Mouse (Mus musculus) kidney, postnatal 0 days (tissue): ENCODE measurements around the gene Frat1. TPM values are rescaled to one million over a fixed set of nuclear protein-coding genes. Genes with fewer than 3 reads are reported as not detected.
A peak's percentile ranks its signal among the peaks of the same experiment; 100 is the strongest.

Experiments
- ATAC-seq: fragments of 200-750 bp; cut with Nextera tagmentation; replicated peaks from 2 replicates; pipeline ENCODE4 v1.8.0; 2017; ENCODE audit warnings: low read depth, moderate number of reproducible peaks, moderate TSS enrichment, moderate library complexity; ENCODE audit not compliant: low FRiP score
- DNase-seq: peaks from one replicate; pipeline ENCODE4 v3.0.0-alpha.2; 2016; ENCODE audit warnings: low spot score
- H3K27ac ChIP-seq: fragments of 300-500 bp; sonication (generic); 2 replicates; pipeline ENCODE4 v1.5.1; 2014; ENCODE audit warnings: mild to moderate bottlenecking
- H3K27me3 ChIP-seq: fragments of 300-500 bp; sonication (generic); 2 replicates; pipeline ENCODE4 v1.6.1; 2014; ENCODE audit warnings: low read length, mixed read lengths; ENCODE audit not compliant: insufficient read depth
- H3K36me3 ChIP-seq: fragments of 300-500 bp; sonication (generic); 2 replicates; pipeline ENCODE4 v1.6.1; 2014; ENCODE audit warnings: low read length, mixed read lengths; ENCODE audit not compliant: insufficient read depth
- H3K4me1 ChIP-seq: fragments of 300-500 bp; sonication (generic); replicated peaks from 2 replicates; pipeline ENCODE4 v1.6.1; 2014; ENCODE audit warnings: antibody characterized with exemption, low read length, mixed read lengths; ENCODE audit not compliant: insufficient read depth
- H3K4me2 ChIP-seq: fragments of 300-500 bp; sonication (generic); 2 replicates; pipeline ENCODE4 v1.6.1; 2014; ENCODE audit warnings: mild to moderate bottlenecking, low read length, moderate library complexity, mixed read lengths
- H3K4me3 ChIP-seq: fragments of 300-500 bp; sonication (generic); replicated peaks from 2 replicates; pipeline ENCODE4 v1.5.1; 2014; ENCODE audit warnings: low read depth, low read length
- H3K9ac ChIP-seq: fragments of 300-500 bp; sonication (generic); 2 replicates; pipeline ENCODE4 v1.6.1; 2014; ENCODE audit warnings: low read depth, low read length
- H3K9me3 ChIP-seq: fragments of 300-500 bp; sonication (generic); replicated peaks from 2 replicates; pipeline ENCODE4 v1.6.1; 2016; ENCODE audit warnings: low read length, inconsistent platforms, mixed read lengths
- CTCF ChIP-seq: IDR thresholded peaks from 2 replicates; pipeline ENCODE4 v1.5.1; 2016; ENCODE audit warnings: antibody characterized with exemption, low read depth, mild to moderate bottlenecking, moderate library complexity
- WGBS: fragments of 180-500 bp; shearing (Covaris S2); extraction: QIAGEN DNeasy Blood & Tissue Kit; methylation state at CpG from one replicate; pipeline ENCODE4 v1.1.7; 2014; 5-methylcytosine and 5-hydroxymethylcytosine counted together
- polyA plus RNA-seq: library from polyadenylated mRNA; unstranded; fragments of >200 nt; fragmentation: Nextera tagmentation; extraction: Ambion mirVana; gene quantifications from 2 replicates; pipeline ENCODE4 v1.2.1, GENCODE M21; 2015

The Frat1 gene
- polyA plus RNA-seq, 1 experiment from 2014 or later = 11.1 TPM

DNA sequence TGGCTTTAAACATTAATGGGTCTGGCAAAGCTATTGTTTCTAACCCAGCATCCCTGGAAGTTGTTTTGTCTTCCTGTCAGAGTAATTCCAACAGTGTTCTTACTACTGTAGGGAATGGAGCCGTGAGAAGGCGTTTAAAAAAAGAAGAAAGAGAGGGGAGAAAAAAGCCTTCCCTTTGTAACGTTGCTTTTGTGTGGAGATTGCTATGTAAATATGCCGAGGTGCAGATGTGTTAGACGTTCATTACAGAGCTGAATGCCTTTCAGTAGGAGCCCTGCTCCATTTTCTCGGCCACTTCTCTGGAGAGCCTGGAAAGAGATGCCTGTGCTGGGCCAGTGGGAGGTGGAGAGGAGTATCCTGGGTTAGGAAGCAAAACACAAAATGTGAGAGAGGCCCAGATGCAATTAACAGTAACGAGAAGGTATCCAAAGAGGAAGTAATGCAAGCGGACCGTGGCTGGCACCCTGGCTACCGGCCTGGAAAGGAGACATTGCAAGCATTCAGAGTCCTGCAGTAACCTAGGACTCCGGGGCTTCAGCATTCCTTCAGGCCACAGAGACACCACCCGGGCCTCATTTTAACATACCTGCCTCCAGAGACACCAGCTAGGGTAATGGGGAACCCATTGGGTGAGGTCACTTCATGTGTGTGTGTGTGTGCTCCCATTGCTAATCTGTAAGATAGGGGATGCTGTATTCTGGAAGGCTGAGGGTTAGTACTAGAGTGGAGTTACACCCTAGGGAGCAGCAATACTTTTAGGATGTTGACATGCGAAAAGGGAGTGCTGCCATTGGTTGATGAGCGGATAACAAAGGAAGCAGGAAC lies 21.2 kb downstream of the Frat1 start:
- Histone ChIP-seq H3K4me2 (peak overlapping the region; percentile 11; the same call in 1 of the 2 replicates), H3K4me1 (peaks cover 19% of the 10 kb centered on the region), H3K36me3 (no peaks in the 10 kb centered on the region), H3K27me3 (no peaks in the 10 kb centered on the region), H3K4me3 (no peak overlapping the region), H3K9me3 (no peaks in the 10 kb centered on the region), H3K27ac (peak overlapping the region; percentile 83), H3K9ac (no peak overlapping the region)
- ATAC-seq (no peak), DNase-seq (peak; percentile 71)
- WGBS = 16% methylated on average over 14 of the region's 14 CpGs
- no peak for TF ChIP-seq CTCF

DNA sequence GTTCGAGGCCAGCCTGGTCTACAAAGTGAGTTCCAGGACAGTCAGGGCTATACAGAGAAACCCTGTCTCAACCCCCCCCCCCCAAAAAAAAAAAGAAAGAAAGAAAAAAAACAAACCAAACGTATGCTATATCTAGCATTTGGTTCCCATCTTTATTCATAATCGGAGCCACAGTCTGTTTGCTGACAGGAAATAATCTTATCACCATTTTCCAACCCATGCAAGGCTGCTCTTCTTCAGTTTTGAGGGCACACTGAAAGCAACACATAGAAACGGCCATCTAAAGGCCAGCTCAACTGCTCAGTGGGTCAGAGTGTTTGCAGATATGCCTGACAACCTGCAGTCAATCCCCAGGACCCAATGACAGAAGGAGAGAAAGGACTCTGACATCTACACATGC lies 22.7 kb downstream of the Frat1 start:
- H3K4me3 ChIP-seq = no peak overlapping the region
- TF ChIP-seq CTCF = no peak
- H3K27me3 ChIP-seq = no peaks in the 10 kb centered on the region
- H3K9me3 ChIP-seq = no peaks in the 10 kb centered on the region
- no peak overlapping the region for H3K4me2 ChIP-seq
- no peak for ATAC-seq
- DNase-seq = no peak
- H3K27ac ChIP-seq = no peak overlapping the region
- no peak overlapping the region for H3K9ac ChIP-seq
- H3K4me1 ChIP-seq = peaks cover 15% of the 10 kb centered on the region
- H3K36me3 ChIP-seq = no peaks in the 10 kb centered on the region
- WGBS = 88% methylated on average over 4 of the region's 4 CpGs

DNA sequence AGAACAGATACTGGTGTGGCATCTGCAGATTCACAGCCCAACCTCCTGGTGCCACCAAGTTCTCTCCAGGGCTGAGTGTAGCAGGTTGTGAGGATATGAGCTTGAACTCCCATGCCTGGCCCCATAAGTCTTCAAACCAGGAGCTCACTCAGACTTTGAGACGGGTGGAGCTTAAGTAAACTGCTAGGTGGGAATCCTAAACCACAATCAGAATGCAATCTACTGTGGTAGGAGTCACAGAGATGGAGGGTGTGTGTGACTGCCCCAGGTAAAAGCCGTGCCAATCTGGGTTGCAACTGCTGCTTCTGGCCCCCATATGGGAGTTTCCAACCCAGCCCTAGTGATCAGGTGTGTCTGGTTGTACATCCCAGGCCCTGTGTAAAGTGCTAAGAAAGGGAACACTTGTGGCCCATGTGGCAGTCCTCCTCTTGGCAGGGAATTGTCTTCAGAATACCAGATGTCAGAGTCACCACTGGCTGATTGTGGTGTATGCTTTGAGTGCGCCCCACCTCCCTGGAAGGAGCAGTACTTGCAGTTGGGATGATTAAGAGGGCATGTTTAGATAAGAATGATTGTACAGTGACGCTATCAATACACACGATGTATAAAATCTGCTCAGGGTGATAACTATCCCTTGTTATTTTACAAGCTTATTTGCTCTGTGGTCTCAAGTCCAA lies 27.5 kb downstream of the Frat1 start:
- Histone ChIP-seq H3K27me3 (no peaks in the 10 kb centered on the region), H3K36me3 (no peaks in the 10 kb centered on the region), H3K27ac (no peak overlapping the region), H3K4me2 (no peak overlapping the region), H3K4me3 (no peak overlapping the region), H3K9ac (no peak overlapping the region), H3K4me1 (no peaks in the 10 kb centered on the region), H3K9me3 (no peaks in the 10 kb centered on the region)
- TF ChIP-seq CTCF = no peak
- ATAC-seq (no peak), DNase-seq (no peak)
- WGBS = 71% methylated on average over 5 of the region's 5 CpGs

DNA sequence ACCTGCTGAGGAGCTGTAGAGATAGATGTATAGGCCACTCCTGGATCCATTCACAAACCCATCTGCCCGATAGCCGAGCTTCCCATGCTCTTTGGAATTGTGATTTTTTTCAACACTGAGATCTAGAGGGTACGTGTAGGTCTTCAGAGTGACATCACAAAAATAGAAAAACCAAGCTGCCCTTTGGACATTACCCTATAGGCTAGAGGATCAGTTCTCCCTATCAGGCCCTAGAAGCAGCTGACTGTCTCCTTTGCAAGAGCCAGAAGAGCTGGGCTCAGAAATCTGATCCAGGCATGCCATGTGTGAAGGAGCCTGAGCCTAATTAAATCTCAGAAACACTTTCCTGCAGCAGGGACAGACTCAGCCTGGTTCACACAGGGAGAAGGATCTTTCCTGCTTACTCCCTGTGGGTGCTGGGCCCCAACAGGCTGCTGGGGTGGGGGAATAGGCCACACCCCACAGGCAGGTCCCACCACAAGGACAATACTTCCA lies 28.1 kb downstream of the Frat1 start:
- ATAC-seq (no peak), DNase-seq (peak; percentile 41)
- Histone ChIP-seq H3K9me3 (no peaks in the 10 kb centered on the region), H3K36me3 (0 out of 2 replicates have a peak, but pooled peaks cover 3% of the 10 kb centered on the region), H3K27ac (no peak overlapping the region), H3K4me2 (no peak overlapping the region), H3K4me3 (no peak overlapping the region), H3K27me3 (no peaks in the 10 kb centered on the region), H3K9ac (no peak overlapping the region), H3K4me1 (no peaks in the 10 kb centered on the region)
- 72% methylated on average over 3 of the region's 3 CpGs for WGBS
- no peak for TF ChIP-seq CTCF

DNA sequence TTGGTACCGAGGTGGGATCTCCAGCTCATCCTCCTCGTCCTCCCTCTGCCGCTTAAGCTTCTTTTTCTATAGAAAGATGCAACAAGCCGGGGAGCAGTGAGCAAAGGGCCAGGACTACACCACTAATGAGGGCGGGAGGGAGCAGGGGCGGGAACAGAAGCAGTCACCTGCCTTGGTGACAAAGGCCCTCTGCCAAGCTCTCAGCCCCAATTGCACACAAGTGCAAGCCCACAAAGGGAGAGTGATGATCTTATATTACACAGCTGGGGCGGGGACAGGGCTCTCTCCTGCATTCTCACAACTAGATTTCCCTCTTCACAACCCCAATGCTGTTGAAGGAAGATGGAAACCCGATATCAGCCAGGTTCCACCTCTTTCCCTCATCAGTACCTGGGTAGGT lies 36.9 kb downstream of the Frat1 start:
- H3K36me3 ChIP-seq = peaks cover 28% of the 10 kb centered on the region
- TF ChIP-seq CTCF = no peak
- WGBS = 82% methylated on average over 8 of the region's 8 CpGs
- H3K4me1 ChIP-seq = no peaks in the 10 kb centered on the region
- H3K4me3 ChIP-seq = no peak overlapping the region
- DNase-seq = no peak
- no peaks in the 10 kb centered on the region for H3K27me3 ChIP-seq
- H3K9ac ChIP-seq = no peak overlapping the region
- ATAC-seq = no peak
- H3K27ac ChIP-seq = no peak overlapping the region
- no peaks in the 10 kb centered on the region for H3K9me3 ChIP-seq
- H3K4me2 ChIP-seq = no peak overlapping the region

DNA sequence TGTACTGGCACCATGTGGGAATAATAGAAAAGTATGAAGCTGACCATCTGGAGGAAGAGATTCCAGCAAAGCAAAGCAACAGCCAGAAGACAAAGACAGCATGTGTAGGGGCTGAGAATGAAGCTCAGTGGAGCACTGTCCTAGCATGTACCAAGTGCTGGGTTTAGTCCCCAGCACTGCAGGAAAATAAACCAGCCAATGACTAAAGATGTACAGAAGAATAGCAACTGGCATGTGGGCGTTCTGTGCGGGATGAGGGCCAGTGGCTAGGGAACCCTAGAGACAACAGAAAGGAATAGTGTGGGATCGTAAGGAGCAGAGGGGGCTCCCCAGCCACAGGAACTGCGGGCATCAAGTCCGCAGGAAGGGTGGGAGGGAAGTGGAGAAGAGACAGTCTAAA lies 39.5 kb downstream of the Frat1 start:
- ATAC-seq (no peak), DNase-seq (no peak)
- H3K4me2 ChIP-seq = no peak overlapping the region
- no peaks in the 10 kb centered on the region for H3K27me3 ChIP-seq
- no peaks in the 10 kb centered on the region for H3K9me3 ChIP-seq
- peaks cover 28% of the 10 kb centered on the region for H3K36me3 ChIP-seq
- H3K27ac ChIP-seq = no peak overlapping the region
- H3K4me3 ChIP-seq = no peak overlapping the region
- H3K9ac ChIP-seq = no peak overlapping the region
- WGBS = 95% methylated on average over 5 of the region's 5 CpGs
- no peaks in the 10 kb centered on the region for H3K4me1 ChIP-seq
- TF ChIP-seq CTCF = no peak
